Mouse (Mus musculus) ES-E14 (cell line): ENCODE measurements around the gene Atp6v1e2. TPM values are rescaled to one million over a fixed set of nuclear protein-coding genes. Genes with fewer than 3 reads are reported as not detected.

Experiments
- DNase-seq: peaks from one replicate; pipeline ENCODE4 v3.0.0-alpha.2; 2013; ENCODE audit warnings: low read depth, low spot score
- H3K27ac ChIP-seq: 2 replicates; pipeline ENCODE4 v1.5.1; 2012; ENCODE audit warnings: low read depth, mild to moderate bottlenecking, low read length, moderate library complexity, mixed read lengths; ENCODE audit not compliant: poor library complexity, insufficient read depth, severe bottlenecking
- H3K36me3 ChIP-seq: 2 replicates; pipeline ENCODE4 v1.6.1; 2012; ENCODE audit warnings: mild to moderate bottlenecking, low read length, moderate library complexity, mixed read lengths; ENCODE audit not compliant: control insufficient read depth, poor library complexity, insufficient read depth, severe bottlenecking
- H3K4me1 ChIP-seq, 2 experiments: fragments of 150-350 bp in 1 of 2; sonication (generic) in 1 of 2; 2 replicates each; pipeline ENCODE4 v1.6.1; 2012; ENCODE audit warnings: low read length in 2 of 2, mild to moderate bottlenecking in 1 of 2, mixed read lengths in 1 of 2; ENCODE audit not compliant: control insufficient read depth in 2 of 2, insufficient read depth in 2 of 2, poor library complexity in 1 of 2
- H3K4me3 ChIP-seq, 2 experiments: fragments of 150-350 bp in 1 of 2; sonication (generic) in 1 of 2; 2 replicates each; pipeline ENCODE4 v1.5.1; 2012; ENCODE audit warnings: low read length in 2 of 2, low read depth in 1 of 2, mild to moderate bottlenecking in 1 of 2, mixed read lengths in 1 of 2; ENCODE audit not compliant: insufficient read depth in 1 of 2, poor library complexity in 1 of 2, severe bottlenecking in 1 of 2
- H3K9ac ChIP-seq: 2 replicates; pipeline ENCODE4 v1.6.1; 2012; ENCODE audit warnings: low read depth, mild to moderate bottlenecking, low read length, mixed read lengths; ENCODE audit not compliant: poor library complexity, insufficient read depth, severe bottlenecking
- H3K9me3 ChIP-seq: fragments of 150-350 bp; sonication (generic); 2 replicates; pipeline ENCODE4 v1.6.1; 2012; ENCODE audit warnings: low read depth, mild to moderate bottlenecking, low read length; ENCODE audit not compliant: control insufficient read depth, insufficient read depth
- CHD2 ChIP-seq: IDR thresholded peaks from 2 replicates; pipeline ENCODE4 v1.6.1; 2014; ENCODE audit warnings: mild to moderate bottlenecking, low read depth, low read length, inconsistent platforms
- HCFC1 ChIP-seq: IDR thresholded peaks from 2 replicates; pipeline ENCODE4 v1.6.1; 2012; ENCODE audit warnings: low read length, inconsistent platforms, borderline replicate concordance; ENCODE audit not compliant: insufficient read depth
- MAFK ChIP-seq: IDR thresholded peaks from 2 replicates; pipeline ENCODE4 v1.6.1; 2014; ENCODE audit warnings: mild to moderate bottlenecking, low read depth, low read length, inconsistent platforms; ENCODE audit not compliant: insufficient read depth
- ZC3H11A ChIP-seq: IDR thresholded peaks from 2 replicates; pipeline ENCODE4 v1.6.1; 2012; ENCODE audit warnings: low read depth, mild to moderate bottlenecking, inconsistent platforms, low read length, borderline replicate concordance
- ZNF384 ChIP-seq: IDR thresholded peaks from 2 replicates; pipeline ENCODE4 v1.6.1; 2012; ENCODE audit warnings: low read depth, low read length, inconsistent platforms
- in situ Hi-C, 2 experiments: fragments of 600-800 bp; cut with MboI; formaldehyde crosslinking; loops; one replicate each; pipeline ENCODE4 v1.15.1; 2025; ENCODE audit warnings: low sequenced_read_pairs in 2 of 2, inconsistent platforms in 1 of 2; ENCODE audit not compliant: unreplicated experiment in 2 of 2
- total RNA-seq: library from RNA; depleted of rRNA; stranded (reverse); fragments of 300-350 nt; gene quantifications from 2 replicates; pipeline ENCODE4 v1.2.3, GENCODE M21; 2012

Gene Atp6v1e2
- total RNA-seq, 1 experiment: not detected

DNA sequence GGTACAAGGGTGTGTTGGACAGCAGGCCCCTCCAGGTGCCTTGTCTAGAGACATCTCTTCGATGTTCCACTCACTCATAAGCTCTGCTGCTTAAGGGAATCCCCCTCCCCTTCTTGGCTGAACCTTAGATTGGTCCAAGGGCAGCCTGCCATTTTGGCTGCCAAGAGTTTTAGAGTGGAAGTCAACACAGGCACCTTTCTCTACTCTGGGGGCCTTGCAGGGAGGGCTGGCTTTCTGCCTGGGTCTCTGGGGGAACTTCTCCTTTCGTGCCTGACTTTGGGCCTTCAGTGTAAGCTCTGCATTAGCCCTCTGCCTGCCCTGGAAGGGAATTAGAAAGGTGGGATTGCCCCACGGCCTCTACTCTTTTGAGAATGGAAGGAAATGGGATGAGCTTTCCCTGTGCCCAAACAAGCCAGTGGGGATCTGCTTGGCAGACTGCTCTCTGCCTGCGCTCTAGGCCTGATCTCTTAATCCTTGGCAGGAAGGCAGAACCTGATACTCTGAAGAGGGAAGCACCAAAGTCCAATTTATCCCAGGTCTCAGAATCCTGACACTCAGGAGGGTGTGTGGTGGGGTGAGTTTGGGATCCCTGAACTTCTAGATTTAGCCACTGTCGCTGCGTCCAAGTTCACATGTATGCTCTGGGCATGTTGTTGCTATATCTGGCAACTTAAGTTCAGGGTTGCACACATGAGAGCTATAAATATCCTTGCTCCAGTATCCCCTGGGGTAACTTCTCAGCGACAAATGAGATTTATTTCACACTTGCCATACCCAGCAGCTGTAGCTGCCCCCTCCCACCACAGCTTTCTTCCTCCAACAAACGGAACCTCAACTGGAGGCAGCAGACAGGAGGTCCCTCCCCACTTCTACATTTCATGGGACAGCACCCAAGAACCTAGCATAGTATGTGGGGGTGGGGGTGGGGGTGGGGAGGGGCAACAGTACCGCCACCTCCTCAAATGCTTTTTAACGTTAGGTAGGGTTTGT, 20.1 kb upstream of the Atp6v1e2 start:
- TF ChIP-seq ZC3H11A (no peak), CHD2 (no peak), MAFK (no peak), HCFC1 (no peak), ZNF384 (no peak)
- Histone ChIP-seq H3K27ac (no peak overlapping the region), H3K4me1 (peaks cover 0 to 7% of the 10 kb centered on the region in 2 experiments; a peak in 2 of 4 replicates), H3K9ac (no peak overlapping the region), H3K36me3 (peaks cover 6% of the 10 kb centered on the region; the same call in 1 of the 2 replicates), H3K9me3 (no peaks in the 10 kb centered on the region), H3K4me3 (no peak overlapping the region)
- in situ Hi-C loops: no loop called here
- no peak for DNase-seq

DNA sequence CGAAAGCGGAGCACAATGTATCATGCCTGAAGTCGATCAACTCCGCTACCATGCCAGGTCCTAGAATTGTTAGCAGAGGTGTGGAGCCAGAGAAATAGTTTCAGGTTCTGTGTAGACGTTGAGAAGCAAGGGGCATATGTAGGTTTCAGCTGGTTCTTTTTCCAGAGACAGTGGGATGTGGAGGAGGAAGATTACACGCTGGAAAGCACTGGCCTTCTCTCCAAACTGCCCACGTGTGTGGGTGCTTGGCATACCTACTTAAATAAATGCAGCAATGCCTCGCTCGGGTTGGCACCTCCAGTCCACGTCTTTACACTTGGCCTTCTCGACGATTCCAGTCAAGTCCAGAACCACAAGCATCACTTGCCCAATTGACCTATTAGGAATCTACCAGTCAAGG, 19.4 kb upstream of the Atp6v1e2 start:
- TF ChIP-seq ZNF384 (no peak), MAFK (no peak), ZC3H11A (no peak), CHD2 (no peak), HCFC1 (no peak)
- Histone ChIP-seq H3K36me3 (peaks cover 4% of the 10 kb centered on the region; the same call in 1 of the 2 replicates), H3K9me3 (no peaks in the 10 kb centered on the region), H3K9ac (no peak overlapping the region), H3K4me3 (no peak overlapping the region), H3K4me1 (peaks cover 0 to 8% of the 10 kb centered on the region in 2 experiments; a peak in 2 of 4 replicates), H3K27ac (no peak overlapping the region)
- DNase-seq: no peak
- in situ Hi-C loops: no loop called here

DNA sequence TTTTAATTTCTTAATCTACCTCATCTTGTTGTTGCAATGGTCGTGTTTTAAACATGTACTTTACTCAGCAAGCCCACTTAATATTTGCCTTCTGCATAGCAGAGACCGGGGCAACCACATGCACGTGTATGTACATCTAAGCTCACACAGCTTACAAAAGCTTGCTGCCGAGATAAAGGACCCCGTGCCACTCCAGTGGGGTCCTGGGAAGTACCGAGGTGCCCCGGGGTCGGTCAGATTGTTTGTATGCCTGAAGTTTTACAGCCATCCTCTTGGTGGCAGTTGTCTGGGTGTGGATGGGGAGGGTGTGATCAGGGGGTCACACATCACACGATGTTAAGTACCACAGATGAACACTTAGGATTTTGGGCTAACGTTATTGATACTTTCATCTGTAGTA, 18.3 kb upstream of the Atp6v1e2 start:
- Histone ChIP-seq H3K4me3 (no peak overlapping the region), H3K9ac (no peak overlapping the region), H3K27ac (no peak overlapping the region), H3K36me3 (peaks cover 4% of the 10 kb centered on the region; the same call in 1 of the 2 replicates), H3K9me3 (no peaks in the 10 kb centered on the region), H3K4me1 (peaks cover 0 to 11% of the 10 kb centered on the region in 2 experiments; a peak in 2 of 4 replicates)
- no peak for TF ChIP-seq MAFK
- TF ChIP-seq HCFC1: no peak
- TF ChIP-seq ZNF384: no peak
- no peak for TF ChIP-seq CHD2
- no peak for TF ChIP-seq ZC3H11A
- in situ Hi-C loops: no loop called here
- no peak for DNase-seq

- TF ChIP-seq HCFC1 (no peak), CHD2 (no peak), ZNF384 (no peak), MAFK (no peak), ZC3H11A (no peak)
- Histone ChIP-seq H3K4me3 (no peak overlapping the region), H3K27ac (no peak overlapping the region), H3K9me3 (no peaks in the 10 kb centered on the region), H3K4me1 (peaks cover 0 to 11% of the 10 kb centered on the region in 2 experiments; a peak in 2 of 4 replicates), H3K36me3 (peaks cover 4% of the 10 kb centered on the region; the same call in 1 of the 2 replicates), H3K9ac (0 out of 2 replicates have a peak overlapping the region, but pooled peaks have one; percentile 45)
- DNase-seq: no peak
- in situ Hi-C loops: no loop called here
Measured at GRCm38 (mm10) chr17:86965121-86965520, 17.4 kb upstream of the Atp6v1e2 start.
